Mouse (Mus musculus) midbrain, postnatal 0 days (tissue): ENCODE measurements at regions not wholly inside any gene's neighbourhood (a gene's known extent, or its start where the extent isn't known, plus 50 kb on each side); places are given as distances from the start of the nearest gene placed in this dataset.

Experiments
- ATAC-seq: fragments of 200-750 bp; cut with Nextera tagmentation; 2 replicates; pipeline ENCODE4 v1.8.0; 2017; ENCODE audit warnings: moderate number of reproducible peaks, mild to moderate bottlenecking, moderate TSS enrichment, moderate library complexity; ENCODE audit not compliant: low FRiP score
- DNase-seq: peaks from one replicate; pipeline ENCODE4 v3.0.0-alpha.2; 2015; ENCODE audit warnings: low spot score
- H3K27ac ChIP-seq: fragments of 300-500 bp; sonication (generic); 2 replicates; pipeline ENCODE4 v1.5.1; 2014; ENCODE audit warnings: low read depth, mild to moderate bottlenecking, low read length, mixed read lengths
- H3K27me3 ChIP-seq: fragments of 300-500 bp; sonication (generic); 2 replicates; pipeline ENCODE4 v1.6.1; 2014; ENCODE audit warnings: low read length, control low read depth, mixed read lengths; ENCODE audit not compliant: insufficient read depth
- H3K36me3 ChIP-seq: fragments of 300-500 bp; sonication (generic); 2 replicates; pipeline ENCODE4 v1.6.1; 2014; ENCODE audit warnings: low read length, control low read depth, mixed read lengths; ENCODE audit not compliant: insufficient read depth
- H3K4me1 ChIP-seq: fragments of 300-500 bp; sonication (generic); 2 replicates; pipeline ENCODE4 v1.6.1; 2014; ENCODE audit warnings: mild to moderate bottlenecking, control low read depth, antibody characterized with exemption, low read length, mixed read lengths; ENCODE audit not compliant: insufficient read depth
- H3K4me2 ChIP-seq: fragments of 300-500 bp; sonication (generic); 2 replicates; pipeline ENCODE4 v1.6.1; 2014; ENCODE audit warnings: low read depth, mild to moderate bottlenecking, low read length, mixed read lengths; ENCODE audit not compliant: poor library complexity, severe bottlenecking
- H3K4me3 ChIP-seq: fragments of 300-500 bp; sonication (generic); 2 replicates; pipeline ENCODE4 v1.5.1; 2014; ENCODE audit warnings: low read depth, mild to moderate bottlenecking, low read length, moderate library complexity
- H3K9ac ChIP-seq: fragments of 300-500 bp; sonication (generic); replicated peaks from 2 replicates; pipeline ENCODE4 v1.6.1; 2014; ENCODE audit warnings: mild to moderate bottlenecking, low read length, moderate library complexity, mixed read lengths; ENCODE audit not compliant: poor library complexity, severe bottlenecking
- H3K9me3 ChIP-seq: fragments of 300-500 bp; sonication (generic); 2 replicates; pipeline ENCODE4 v1.6.1; 2016; ENCODE audit warnings: low read length, control low read depth
- CTCF ChIP-seq: IDR thresholded peaks from 2 replicates; pipeline ENCODE4 v1.5.1; 2016; ENCODE audit warnings: antibody characterized with exemption, mild to moderate bottlenecking
- WGBS: fragments of 180-500 bp; shearing (Covaris S2); extraction: QIAGEN DNeasy Blood & Tissue Kit; methylation state at CpG from one replicate; pipeline ENCODE4 v1.1.7; 2014; 5-methylcytosine and 5-hydroxymethylcytosine counted together

DNA sequence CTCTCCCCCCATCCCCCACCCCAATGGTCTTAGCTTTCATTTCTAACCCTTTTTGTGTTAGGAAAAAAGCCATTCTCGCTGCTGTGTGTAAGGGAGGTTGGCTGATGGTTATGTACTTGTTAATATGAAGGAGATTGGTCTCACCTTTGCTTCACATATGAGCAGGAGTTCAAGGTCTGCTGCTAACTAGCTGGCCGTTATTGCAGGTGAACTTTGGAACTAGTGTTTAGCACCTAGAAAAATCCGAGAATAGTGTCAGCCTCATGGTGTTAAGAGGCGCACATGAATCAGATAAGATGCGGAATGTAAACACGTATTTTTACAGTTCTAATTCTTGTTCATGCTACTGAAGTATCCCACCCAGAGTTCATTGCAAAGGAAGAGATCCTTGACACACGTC is 103.2 kb downstream of the Dyrk2 start:
- H3K36me3 ChIP-seq = no peaks in the 10 kb centered on the region
- WGBS = 89% methylated on average over 7 of the region's 7 CpGs
- no peaks in the 10 kb centered on the region for H3K27me3 ChIP-seq
- no peak for TF ChIP-seq CTCF
- ATAC-seq = no peak
- DNase-seq = no peak
- no peak overlapping the region for H3K4me2 ChIP-seq
- no peaks in the 10 kb centered on the region for H3K4me1 ChIP-seq
- H3K4me3 ChIP-seq = no peak overlapping the region
- H3K27ac ChIP-seq = no peak overlapping the region
- no peaks in the 10 kb centered on the region for H3K9me3 ChIP-seq
- H3K9ac ChIP-seq = no peak overlapping the region

DNA sequence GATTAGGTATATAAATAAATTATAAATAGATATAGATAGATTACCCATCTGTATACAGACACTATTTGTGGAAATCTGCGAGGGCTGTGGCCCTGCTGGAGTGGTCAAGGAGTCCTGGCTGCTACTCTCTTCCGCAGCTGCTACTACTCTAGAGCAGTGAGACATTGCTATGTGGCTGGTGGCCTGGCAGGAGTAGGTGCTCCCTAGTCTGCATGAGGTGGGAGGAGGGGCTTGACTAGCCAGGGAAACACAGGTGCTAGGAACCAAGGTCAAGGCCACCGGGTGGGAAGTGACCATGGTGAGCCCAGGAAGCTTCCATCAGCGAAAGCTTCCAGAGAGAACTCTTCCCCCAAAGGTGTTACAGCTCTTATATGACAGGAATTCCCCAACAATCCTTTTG is 100.3 kb downstream of the Dyrk2 start:
- no peak for DNase-seq
- Histone ChIP-seq H3K4me2 (no peak overlapping the region), H3K27me3 (no peaks in the 10 kb centered on the region), H3K36me3 (no peaks in the 10 kb centered on the region), H3K9ac (no peak overlapping the region), H3K27ac (no peak overlapping the region), H3K9me3 (no peaks in the 10 kb centered on the region), H3K4me1 (no peaks in the 10 kb centered on the region), H3K4me3 (no peak overlapping the region)
- no peak for ATAC-seq
- 91% methylated on average over 4 of the region's 4 CpGs for WGBS
- no peak for TF ChIP-seq CTCF

DNA sequence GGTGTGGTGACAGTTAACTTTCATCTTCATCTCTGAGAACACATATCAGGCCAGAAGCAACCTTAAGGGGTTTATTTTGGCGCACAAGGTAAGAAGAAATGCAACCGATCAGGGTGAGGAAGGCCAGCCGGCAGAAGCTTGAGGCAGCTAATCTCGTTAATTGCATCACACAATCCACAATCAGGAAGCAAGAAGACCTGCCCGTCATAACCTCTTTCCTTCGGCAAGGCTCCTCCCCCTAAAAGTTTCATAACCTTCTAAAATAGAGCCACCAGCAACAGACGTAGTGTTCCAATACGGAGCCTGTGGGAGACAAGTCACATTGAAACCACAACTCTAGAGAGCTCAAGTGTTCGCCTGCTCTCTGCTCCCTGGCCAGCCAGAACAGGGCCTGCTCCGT is 91.4 kb downstream of the Dyrk2 start:
- H3K27me3 ChIP-seq = no peaks in the 10 kb centered on the region
- ATAC-seq = no peak
- H3K27ac ChIP-seq = no peak overlapping the region
- H3K4me2 ChIP-seq = no peak overlapping the region
- no peaks in the 10 kb centered on the region for H3K4me1 ChIP-seq
- no peaks in the 10 kb centered on the region for H3K9me3 ChIP-seq
- no peak for TF ChIP-seq CTCF
- no peak overlapping the region for H3K4me3 ChIP-seq
- H3K36me3 ChIP-seq = no peaks in the 10 kb centered on the region
- H3K9ac ChIP-seq = no peak overlapping the region
- 95% methylated on average over 10 of the region's 10 CpGs for WGBS
- no peak for DNase-seq

DNA sequence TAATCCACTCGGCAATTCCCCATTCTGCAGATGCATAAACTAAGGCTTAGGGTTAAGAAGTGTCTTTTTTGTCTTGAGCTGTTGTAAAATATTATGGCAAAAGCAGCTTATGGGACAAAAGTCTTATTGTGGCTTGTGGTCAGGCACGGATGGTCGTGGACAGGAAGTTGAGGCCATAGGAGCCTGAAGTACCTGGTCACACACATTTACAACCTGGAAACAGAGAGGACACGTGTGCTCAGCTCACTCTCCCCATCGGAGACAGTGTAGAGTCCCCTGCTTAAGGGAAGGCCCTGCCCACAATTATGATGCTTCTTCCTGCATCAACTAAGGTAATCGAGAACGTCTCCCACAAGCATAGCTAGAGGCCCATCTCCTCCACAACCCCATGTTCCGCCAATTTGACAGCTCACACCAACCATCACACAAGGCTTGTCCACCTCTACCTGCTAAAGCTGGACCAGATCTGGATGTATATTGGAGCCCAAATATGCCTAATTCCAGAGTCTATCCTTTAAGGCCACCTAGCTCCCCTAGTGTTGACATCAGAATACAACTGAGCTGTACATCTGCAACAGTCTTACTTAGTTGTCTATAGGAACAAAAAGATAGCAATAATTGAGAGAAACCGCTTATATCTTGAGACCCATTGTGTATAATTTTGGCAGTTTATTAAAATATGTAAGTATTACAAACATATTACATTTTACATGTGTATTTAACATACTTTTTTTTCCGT is 89.0 kb downstream of the Dyrk2 start:
- Histone ChIP-seq H3K4me2 (no peak overlapping the region), H3K27ac (no peak overlapping the region), H3K4me3 (no peak overlapping the region), H3K27me3 (no peaks in the 10 kb centered on the region), H3K36me3 (no peaks in the 10 kb centered on the region), H3K9ac (no peak overlapping the region), H3K9me3 (no peaks in the 10 kb centered on the region), H3K4me1 (no peaks in the 10 kb centered on the region)
- 93% methylated on average over 10 of the region's 10 CpGs for WGBS
- peak; percentile 53 for TF ChIP-seq CTCF
- DNase-seq (no peak), ATAC-seq (no peak)

DNA sequence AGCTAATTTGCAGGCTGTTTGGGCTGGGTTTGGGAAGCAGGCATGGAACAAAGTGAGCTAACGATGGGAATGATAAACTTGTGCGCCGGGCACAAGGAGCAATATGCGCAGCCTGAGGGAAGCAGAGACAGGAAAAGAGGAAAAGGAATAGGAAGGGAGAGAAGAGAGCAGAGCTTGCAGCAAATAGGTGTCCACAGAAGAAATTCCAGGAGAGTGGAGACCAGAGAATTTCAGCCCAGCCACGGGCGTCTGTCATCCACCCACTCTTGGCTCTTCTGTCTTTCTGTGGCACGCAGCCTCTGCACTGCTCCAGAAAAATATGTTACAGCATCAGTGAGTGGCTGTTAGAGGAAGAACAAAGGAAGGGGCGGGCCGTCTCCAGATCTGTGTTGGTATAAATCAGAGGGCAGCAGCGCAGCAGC is 88.2 kb downstream of the Dyrk2 start:
- no peaks in the 10 kb centered on the region for H3K9me3 ChIP-seq
- no peak overlapping the region for H3K4me2 ChIP-seq
- no peak for TF ChIP-seq CTCF
- H3K27me3 ChIP-seq = no peaks in the 10 kb centered on the region
- WGBS = 72% methylated on average over 10 of the region's 10 CpGs
- no peak overlapping the region for H3K27ac ChIP-seq
- H3K9ac ChIP-seq = no peak overlapping the region
- no peaks in the 10 kb centered on the region for H3K36me3 ChIP-seq
- H3K4me3 ChIP-seq = no peak overlapping the region
- no peaks in the 10 kb centered on the region for H3K4me1 ChIP-seq
- ATAC-seq (no peak), DNase-seq (peak; percentile 48)

DNA sequence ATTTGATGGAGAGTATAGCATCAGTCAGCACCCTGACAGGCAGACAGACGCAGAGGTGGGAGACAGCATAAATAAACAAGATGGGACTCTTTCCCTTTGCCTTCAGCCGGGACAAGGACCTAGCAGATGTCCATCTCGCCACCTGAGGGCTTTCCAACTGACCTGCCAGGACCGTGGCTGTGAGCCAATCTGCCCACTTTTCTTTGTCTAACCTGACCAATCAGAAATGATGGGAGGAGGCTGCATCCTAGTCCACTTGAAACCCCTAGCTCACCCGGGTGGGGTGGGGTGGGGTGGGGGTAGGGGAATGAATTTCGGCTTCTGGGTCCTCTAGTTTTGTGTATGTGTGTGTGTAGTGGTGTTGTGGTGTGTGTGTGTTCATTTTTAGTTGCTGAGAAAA is 87.4 kb downstream of the Dyrk2 start:
- Histone ChIP-seq H3K27ac (no peak overlapping the region), H3K36me3 (no peaks in the 10 kb centered on the region), H3K27me3 (no peaks in the 10 kb centered on the region), H3K4me1 (no peaks in the 10 kb centered on the region), H3K4me3 (no peak overlapping the region), H3K9ac (no peak overlapping the region), H3K4me2 (no peak overlapping the region), H3K9me3 (no peaks in the 10 kb centered on the region)
- ATAC-seq (no peak), DNase-seq (peak; percentile 50)
- TF ChIP-seq CTCF = no peak
- 87% methylated on average over 6 of the region's 6 CpGs for WGBS
